Mouse (Mus musculus) cerebellum, adult 11-12 months (tissue): ENCODE measurements around the gene Far1.
A peak's percentile ranks its signal among the peaks of the same experiment; 100 is the strongest.

Experiments
- DNase-seq: peaks from one replicate; pipeline ENCODE4 v3.0.0; 2022

Gene Far1

DNA sequence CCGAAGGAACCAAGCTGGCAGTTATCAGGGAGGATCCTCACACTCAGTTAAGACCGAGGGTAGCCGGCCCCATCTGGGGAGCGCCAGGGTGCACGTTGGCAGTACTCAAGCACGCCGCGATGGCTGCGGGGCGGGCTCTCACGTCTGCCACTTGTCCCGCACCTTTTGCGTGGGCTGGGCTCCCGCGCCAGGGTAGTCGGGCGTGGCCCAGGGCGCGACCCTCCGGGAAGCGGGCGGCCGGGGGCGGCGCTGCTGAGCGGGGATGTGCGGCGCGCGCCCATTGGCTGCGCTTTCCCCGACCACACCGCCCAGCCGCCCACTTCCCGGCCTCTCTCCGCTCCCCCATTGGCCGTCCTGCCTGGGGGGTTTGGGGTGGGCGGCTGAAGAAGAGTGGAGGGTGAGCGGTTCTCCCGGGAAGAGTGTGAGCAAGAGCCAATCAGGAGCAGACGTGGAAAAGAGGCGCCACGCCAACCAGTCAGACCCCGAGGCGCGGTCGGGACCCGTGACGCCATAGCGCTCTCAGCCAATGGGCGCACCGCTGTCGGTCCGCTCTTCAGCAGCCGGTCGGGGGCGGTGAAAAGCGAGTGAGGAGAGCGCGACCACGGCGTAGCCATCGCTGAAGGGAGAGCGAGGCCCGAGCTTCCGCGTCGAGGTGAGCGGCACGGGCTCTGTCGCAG, at the start of gene Far1:
Gene Far1 (plus strand): TSS at position 549 of the 677 bp plus-strand sequence.
- peak; percentile 99 for DNase-seq

DNA sequence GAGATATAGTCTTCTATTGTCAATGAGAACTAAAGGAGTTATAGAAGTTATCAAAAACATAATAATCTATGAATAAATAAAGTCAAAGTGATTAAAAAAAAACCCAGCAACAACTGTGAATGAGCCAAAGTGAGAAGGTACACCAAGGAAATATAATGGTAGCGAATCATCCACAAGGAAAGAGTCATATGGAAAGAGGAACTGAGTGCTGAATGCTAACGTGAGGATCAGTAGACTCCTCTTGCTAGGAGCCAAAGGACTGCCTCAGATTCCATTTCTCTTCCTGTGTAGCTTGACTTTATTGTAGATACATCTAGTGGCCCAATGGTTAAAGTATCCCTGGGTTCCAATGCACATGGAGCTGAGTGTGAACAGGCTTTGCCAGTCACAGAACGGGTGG, 45.3 kb upstream of the Far1 start:
- no peak for DNase-seq

DNA sequence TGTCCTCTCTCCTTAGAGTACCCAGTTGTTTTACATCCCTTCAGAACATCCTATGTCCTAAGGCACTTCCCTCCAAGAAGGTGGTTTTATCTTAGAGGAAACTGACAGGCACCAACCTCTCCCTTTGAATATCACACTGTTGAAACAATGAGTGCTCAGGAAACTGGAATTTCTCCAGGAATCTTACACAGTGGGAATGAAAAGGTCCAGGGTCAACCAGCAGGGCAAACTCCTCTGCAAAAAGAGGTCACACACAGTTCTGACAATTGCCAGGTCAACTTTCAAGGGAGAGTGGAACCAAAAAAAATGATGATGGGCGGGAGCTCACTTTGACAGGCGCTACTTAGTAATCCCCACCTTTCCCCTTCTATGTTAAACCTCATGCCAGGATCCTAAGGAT, 43.0 kb upstream of the Far1 start:
- DNase-seq = no peak

DNA sequence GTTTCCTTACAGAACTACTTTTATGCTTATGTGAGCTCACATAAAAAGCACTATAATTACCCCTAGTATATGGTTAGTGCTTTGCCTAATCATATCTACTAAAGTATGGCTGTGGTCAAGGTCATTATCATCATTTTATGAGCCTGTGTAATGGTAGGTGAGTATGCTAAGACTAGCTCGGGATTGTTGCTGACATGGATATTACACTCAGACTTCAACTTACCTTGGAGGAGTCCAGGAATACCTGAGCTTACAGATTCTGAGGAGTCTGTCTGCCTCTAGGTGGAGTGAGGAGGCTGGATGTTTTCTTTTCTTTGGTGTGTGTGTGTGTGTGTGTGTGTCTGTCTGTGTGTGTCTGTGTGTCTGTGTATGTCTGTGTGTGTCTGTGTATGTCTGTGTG, 42.0 kb upstream of the Far1 start:
- no peak for DNase-seq

DNA sequence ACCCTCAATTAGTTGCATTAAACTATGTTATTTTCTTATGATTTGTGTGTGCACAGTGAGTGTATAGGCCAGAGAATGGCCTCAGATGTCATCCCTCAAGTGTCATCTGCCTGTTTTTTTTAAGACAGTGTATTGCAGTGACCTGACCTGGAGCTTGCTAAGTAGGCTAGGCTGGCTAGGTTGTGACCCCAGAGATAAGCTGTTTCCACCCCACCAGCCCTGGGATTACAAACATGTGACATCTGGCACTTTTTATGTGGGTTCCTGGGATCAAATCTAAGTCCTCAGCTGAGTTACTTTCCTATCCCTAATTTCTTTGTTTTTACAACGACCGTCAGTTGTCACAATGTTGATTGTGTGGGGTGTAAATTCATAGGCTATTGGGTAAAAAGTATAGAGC, 17.8 kb upstream of the Far1 start:
- DNase-seq = no peak

DNA sequence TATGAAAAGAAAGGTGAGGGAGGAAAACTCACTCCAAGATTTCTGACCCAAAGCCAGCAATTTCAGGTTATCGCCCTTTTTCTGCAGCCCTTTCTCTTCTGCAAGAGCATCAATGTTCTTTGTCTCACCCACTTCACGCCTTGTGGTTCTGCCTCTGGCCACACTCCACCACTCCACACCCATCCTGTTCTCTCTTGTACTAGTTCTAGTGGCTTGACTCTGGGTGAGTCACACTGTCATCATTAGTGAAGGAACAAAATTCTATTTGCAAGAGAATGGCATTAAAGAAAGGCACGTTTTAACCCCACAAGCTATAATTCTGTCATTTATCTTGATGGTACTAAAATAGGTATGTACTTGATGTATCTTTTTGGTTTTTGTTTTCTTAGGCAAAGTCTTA, 15.2 kb upstream of the Far1 start:
- no peak for DNase-seq

DNA sequence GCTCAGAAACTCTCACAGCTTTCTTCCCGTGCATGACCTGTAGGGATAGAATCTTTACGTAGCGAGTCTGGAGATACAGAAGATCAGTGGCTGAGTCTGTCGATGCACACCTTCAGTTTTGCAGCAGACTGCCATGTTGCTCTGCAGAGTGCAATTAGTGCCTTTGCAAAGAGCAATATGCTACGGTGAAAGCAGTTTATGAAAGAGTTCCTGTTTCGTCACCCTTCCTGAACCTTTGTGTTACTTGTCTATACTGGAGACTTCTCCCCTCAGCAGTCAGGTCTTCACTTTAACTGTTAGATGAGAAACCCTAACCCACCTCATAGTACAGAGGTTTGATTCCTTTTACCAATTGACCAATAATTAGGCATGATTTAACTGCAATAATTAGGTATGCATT, 13.8 kb upstream of the Far1 start:
- no peak for DNase-seq

DNA sequence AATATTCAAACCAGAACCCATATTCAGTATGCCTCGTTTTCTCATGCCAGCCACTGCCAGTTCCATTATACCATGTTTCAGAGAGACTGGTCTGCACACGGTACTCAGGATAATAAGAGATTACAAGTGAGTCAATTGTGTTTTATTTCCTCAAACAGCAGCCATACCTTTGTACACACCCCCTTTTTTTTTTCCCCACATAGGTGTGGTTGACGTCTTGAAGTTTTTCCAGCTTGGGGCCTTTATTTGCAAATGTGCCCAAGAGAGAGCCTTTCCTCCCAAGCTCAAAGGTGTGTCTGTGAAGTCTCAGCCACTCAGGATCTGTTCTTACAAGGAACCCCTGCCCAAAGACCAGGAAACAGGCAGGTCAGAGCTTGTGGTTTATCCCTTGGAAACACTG, 11.2 kb upstream of the Far1 start:
- no peak for DNase-seq

DNA sequence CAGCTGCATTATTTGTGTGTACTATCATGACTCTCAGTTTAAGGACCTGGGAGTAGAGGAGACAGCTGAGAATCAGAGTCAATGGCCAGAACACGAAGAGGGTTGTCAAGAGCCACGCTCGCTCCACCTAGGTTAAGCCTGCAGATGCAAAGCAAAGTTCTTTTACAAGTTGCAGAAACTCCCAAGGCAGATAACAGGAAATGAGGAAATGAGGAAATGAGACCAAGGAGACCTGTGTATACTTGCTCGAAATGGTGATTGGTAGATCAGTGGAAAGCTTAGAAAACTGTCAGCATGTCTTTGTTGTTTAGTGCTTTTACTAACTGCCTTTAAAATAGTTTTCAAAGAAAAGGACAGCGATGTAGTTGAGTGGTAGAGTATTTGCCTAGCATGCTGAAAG, 8.6 kb upstream of the Far1 start:
- no peak for DNase-seq

DNA sequence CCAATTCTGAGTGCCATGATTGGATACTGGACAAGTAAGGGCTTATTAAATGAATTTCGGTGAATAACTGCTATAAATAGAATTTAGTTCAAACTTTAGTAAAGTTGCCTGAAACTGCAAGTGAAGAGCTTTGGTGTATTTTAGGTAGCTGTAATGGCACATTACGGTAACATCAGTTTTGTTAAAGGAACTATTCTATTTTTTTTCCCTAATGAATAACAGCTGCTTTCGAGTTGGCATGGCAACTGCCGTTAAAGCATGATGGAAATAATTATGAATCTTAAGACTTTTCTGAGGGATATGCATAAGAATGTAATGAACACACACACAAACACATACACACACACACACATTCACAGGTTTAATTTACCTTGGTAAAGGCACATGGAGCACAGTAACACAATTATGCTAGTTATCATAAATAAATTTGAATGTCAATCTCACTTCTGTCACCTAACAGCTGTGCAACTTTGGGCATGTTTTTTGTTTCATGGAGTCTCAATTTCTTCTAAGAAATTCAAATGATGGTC, 8.1 kb upstream of the Far1 start:
- DNase-seq = no peak

DNA sequence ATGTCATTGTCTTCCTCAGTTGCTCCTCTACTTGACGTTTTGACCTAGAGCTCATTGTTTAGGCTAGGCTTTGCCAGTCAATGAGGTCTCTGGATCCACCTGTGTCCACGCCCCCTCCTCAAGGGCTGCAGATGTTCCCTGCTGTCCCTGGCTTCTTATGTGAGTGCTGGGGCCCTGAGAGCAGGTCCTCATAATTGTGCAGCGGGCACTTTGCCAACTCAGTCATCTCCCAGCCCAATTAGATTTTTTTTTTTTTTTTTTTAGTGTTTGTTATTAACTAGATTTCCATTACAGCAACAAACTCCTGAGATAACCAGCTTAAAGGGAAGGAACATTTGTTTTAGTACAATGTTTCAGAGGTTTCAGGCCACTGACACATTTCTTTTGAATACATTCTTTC, 5.8 kb upstream of the Far1 start:
- DNase-seq = no peak

DNA sequence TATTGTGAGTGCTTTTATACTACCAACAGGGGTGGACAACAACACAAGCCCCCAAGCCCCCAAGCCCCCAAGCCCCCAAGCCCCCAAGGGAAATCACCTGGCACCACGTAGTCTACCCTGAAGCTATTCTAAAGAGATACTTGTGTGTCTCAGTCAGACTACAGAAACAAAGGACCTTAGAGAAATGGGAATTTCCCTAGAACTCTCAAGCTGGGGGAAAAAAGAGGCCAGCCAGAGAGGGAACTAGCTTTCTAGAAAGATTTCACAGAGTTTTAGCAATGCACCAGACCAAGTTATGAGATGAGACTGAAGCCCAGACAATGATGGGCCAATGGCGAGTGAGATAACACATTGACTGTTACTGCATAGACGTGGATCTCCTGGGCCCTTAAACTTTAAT, 2.2 kb upstream of the Far1 start:
- DNase-seq = no peak

DNA sequence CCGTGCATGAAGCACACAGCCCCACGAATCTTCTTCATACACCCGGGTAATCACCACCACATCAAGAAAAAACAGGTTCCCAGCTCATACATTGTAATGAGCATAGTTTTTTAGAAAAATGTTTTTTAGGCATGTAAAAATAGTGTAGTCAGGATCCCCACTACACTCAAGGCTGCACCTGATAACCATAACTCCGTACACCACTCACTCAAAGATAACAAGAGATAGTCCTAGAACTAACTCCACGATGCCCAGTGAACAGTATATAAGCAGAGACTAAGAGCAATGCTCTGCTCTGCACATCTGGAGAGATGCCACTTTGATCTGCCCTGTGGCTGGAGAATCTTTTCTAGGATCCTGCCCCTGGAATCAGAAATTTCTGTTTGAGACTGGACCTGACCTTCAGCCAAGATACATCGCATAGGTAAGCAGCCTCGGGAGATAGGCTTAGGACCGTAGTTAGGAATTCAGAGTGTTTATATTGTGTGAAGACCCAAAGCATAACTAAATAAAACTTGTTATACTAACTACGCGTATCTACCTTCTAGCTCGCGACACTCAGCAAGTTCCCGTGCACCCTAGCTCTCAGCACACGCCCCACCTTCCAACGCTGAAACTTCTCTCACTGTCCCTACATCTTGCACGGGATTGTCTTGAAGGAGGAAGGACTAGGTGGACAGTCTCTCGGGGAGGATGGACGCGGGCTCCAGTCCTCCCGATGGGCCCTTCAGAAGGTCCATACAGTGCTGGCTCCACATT, 928 bp upstream of the Far1 start:
- DNase-seq = peak; percentile 20

DNA sequence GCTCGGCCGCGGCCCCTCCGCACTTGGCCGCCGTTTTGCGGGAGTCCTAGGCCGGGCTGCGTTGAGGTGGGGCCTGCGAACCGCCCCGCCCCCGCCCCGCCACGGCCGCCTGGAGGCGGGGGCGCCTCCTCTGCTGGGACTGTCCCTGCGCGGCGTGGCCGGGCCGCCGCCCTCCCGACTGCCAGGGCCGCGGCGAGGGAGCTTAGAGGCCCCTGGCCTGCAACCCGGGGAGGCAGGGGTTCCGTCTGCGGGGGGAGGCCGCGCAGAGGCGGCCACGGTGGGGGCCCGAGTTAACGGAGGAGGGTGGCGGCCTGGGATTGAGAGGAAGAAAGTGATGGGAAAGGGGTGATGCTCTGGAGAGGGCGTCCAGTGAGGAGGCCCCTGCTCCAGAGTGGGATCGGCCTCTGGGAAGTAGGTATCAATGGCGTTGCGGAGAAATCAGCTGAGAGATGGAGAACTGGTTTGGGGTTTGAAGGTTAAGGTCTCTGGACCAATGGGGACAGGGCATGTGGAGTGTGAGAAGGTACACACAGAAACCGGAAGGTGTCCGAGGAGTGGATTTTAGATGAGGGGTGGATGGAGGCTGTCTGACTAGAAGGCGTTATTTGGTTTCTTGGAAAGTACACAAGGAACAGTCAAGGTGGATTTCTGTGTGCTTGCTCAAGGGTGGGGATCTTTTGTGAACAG, 472 bp downstream of the Far1 start:
- DNase-seq = no peak

DNA sequence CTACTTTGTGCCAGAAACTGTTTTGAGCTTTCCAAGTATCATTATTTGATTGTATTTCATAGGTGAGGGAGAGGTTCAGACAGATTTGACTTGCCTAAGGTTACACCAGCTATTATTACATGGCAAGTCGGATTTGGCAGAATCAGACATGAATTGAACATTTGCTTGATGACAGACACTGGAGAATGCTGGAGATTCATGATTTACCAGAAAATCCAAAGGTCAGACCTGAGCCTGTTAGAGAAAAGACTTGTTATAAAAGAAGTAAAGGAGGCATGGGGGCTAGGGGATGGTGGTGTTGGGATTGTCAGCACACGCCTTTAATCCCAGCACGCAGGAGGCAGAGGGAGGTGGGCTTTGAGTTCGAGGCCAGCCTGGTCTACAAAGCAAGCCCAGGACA, 2.2 kb downstream of the Far1 start:
- no peak for DNase-seq

DNA sequence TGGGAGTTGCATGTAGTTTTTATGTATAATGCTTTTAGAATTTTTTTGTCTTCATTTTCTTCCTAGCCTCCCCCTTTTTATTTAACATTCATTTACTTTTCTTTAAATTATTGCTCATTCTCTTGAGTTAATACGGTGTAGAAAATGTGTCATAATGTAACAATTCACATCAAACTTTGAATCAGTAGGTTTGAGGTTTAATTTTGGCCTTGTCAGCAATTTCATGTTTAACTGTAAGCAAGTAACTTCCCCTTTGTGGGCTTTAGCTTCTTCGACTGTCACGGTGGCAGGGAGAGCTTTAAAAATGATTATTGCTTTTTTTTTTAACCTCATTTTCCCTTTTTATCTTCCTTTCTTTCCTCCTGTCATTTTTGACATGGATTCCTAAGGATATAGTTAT, 4.8 kb downstream of the Far1 start:
- DNase-seq = no peak

DNA sequence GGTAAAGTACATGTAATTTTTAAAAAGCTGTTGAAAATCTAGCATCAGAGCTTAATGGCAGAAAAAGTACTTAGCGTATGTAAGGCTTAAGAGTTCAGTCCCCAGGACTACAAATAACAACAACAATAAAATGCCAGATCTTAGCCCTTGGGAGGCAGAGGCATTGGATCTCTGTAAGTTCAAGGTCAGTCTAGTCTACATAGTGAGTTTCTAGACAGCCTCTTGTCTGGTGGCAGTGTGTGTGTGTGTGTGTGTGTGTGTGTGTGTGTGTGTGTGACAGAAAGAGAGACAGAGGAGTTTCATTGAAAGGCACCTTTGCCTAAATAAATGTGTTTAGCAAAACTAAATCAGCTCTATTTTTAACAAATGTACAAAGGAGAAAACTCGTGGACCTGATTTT, 5.3 kb downstream of the Far1 start:
- DNase-seq = no peak

DNA sequence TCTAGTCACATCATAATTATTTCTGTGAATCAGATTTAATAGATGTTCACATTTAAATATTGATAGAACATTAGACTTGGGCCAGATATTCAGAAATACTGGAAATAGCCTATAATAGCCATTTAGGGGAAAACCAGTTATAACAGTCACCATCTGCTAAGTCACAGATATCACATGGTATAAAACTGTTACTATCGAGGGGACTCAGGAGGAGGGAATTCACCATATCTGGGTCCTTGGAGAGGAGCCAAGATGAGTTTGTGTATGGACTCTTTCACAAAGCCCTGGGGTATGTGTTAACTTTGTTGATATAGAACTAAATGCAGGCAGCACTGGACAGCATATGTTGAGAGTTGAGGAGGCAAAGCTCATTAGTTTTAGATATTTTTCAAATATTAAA, 29.5 kb downstream of the Far1 start:
- no peak for DNase-seq

DNA sequence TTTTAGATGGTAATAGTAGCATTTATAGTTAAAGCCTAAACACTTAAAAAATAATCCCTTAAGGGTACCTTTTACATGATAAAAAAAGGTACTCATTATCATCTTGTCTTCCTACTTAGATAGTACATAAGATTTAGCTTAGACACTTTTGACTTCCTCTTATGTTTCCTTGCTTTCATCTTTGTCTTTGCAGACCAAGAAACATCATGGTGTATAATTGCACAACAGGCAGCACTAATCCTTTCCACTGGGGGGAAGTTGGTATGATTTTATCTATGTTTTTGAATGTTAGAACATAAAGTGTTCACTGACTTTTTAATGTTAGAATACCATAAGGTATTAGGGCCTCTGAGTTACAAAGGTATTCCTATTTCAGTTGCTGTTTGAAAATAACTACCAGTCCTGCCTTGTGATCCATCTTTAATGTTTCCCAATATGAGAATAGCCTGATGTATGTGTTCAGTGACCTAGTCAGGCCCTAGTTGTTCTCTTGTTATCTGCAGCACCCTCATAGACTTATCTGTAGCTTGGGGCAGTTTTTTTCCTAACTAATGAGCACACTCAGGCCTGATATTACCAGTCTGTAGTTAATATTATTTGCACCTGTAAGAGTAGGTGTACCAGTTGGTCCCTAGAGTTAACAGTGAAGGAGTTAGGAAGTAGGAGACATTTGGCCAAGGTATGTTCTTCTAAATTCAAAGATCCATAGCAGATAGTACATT, 38.3 kb downstream of the Far1 start:
- DNase-seq = no peak

DNA sequence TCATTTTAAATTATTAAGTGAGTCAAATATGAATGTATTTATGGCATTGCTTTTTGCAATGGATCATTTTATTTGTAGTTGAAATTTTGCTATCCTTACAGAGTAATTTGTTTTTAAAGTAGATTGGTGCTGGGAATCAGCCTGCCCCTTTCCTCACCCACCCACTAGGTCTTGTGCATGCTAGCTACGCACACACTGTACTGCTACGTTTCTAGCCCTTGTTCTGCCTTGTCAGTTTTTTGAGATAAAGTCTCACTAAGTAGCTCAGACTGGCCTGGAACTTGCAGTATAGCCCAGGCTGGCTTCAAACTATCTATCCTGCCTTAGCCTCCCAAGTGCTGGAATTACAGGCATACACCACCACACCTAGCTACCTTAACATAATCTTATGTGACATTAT, 38.9 kb downstream of the Far1 start:
- no peak for DNase-seq

DNA sequence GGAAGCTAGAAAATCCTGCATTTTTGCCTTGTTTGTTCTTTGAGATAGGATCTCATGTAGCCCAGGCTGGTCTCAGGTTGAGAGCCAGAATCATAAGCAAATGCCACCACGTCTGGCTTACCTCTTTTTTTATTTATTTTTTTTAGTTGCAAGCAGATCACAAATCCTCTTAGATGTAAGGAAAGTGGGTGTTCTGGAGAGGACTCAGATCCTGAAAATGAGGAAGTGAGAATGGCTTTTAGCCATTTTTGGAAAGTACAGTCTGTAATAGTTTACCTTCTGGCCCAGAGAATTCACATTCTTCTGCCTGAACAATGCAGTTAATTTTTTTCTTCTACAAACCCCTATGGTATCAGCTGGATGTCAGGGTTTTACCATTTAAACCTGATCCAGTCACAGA, 42.5 kb downstream of the Far1 start:
- DNase-seq = no peak

DNA sequence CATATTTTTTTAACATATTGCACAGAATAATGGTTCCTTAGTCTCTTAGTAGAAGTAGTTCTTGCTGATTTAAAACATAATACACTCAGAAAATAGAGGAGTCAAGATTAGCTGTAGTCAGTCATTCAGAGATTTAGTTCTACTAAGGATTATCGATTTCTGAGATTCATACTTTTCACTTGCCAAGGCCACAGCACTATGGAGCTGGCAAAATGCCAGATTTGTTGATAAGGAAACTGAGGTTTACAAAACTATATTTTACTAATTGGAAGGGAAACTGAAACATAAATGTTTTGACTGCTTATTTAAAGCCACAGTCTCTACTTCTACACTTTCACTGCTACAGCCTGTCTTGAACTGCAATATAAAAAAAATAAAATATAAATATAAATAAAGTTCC, 53.3 kb downstream of the Far1 start:
- DNase-seq = no peak

DNA sequence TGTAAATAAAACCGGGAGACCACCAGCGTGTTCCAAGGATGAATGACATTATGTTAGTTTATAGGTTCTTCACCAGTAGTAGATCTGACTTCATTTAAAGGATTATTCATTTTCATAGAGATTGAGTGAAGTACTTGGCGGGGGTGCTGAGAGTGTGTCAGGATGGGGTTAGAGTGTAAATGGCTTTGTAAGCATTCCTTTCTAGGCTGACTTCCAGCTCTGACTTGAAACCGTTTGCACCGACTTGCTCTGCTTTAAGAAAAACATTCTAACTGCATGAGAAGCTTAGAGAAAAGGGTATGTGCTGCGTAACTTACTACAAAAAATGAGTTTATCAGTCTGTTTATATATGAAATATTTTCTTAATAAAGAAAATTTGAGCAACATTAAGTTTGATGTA, 57.5 kb downstream of the Far1 start:
- no peak for DNase-seq
